Mouse (Mus musculus) left cerebral cortex, postnatal 36 days (tissue): ENCODE results near the gene Zfp398. TPM values are rescaled to one million over a fixed set of nuclear protein-coding genes. Genes with fewer than 3 reads are reported as not detected.
A peak's percentile ranks its signal among the peaks of the same experiment; 100 is the strongest.

Source experiments
- DNase-seq, 2 experiments: peaks; one replicate each; pipeline ENCODE4 v3.0.0; 2021 to 2022; ENCODE audit warnings: low spot score in 2 of 2, mixed read lengths in 1 of 2
- intact Hi-C: fragments of 180-260 bp; cut with DNase I; formaldehyde crosslinking; loops from one replicate; pipeline ENCODE4 v1.15.1; 2025
- total RNA-seq, 2 experiments: library from RNA; stranded (reverse); gene quantifications; 2 replicates each; pipeline ENCODE4 v1.2.3; 2021

Gene Zfp398
- total RNA-seq, 2 experiments from 2014 or later: 19.9 to 23.0 TPM

DNA sequence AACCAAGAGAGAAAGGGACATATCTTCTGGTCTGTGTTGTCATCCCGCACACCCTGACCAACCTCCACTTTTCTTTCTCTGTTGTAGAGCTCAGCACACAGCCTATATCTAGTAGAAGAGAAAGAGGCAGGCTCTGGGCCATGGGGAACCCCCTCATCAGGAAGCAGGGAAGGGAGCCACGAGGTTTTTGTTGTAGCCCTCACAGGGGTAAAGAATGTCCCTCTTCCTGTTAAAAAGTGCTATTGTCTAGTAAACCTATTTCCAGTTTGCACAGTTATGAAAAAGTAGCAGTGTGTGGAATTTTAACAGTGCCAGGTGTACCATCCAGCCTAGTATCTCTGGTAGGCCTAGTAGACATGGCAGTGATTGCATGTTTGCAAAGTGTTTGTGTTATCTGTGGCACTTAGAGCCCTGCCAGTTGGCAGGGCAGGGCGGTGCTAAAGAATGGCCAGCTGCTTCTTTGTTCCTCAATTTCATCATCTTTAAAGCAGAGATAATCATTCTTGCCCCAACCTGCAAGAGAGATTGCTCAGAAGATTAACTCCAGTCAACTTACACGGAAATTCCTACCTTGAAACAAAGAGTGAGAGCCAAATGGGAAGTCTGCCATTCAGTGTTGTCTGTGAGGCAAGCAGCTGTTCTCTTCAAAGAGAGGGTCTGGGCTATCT, 43.7 kb downstream of the Zfp398 start:
- intact Hi-C loops: loop anchor here (5.0 kb wide), 2 partner anchors 42 to 43 kb away; partner anchors contain the start of genes Zfp212 and Zfp398
- no peak for DNase-seq

GRCm38 (mm10) chr6:47880166-47880565, 44.7 kb downstream of the Zfp398 start:
- intact Hi-C loops: no loop called here
- DNase-seq: no peak

DNA sequence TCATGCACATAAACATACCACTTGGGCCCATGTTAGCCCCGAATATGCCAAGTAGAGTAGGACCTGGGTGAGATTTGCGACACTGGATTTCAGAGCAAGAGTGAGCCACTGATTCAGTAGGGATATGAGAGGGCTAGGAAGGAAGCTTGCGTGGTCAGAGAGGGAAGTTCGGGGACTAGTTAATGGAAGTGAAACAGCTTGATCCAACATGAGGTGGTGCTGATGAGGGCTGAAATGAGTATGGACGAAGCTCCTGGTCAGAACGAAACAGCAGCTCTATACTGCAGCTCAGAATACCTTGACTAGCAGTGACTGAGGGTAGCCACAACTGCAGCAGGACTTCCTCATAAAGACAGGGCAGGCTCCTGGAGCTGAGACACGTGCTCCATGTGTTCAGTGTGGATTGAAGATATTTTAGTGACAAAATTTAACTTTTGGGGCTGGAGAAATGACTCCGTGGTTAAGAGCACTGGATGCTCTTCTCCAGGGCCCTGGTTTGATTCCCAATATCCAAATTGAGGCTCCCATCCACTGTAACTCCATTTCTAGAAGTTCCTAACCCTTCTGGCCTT, 53.4 kb downstream of the Zfp398 start:
- intact Hi-C loops: no loop called here
- DNase-seq: no peak

DNA sequence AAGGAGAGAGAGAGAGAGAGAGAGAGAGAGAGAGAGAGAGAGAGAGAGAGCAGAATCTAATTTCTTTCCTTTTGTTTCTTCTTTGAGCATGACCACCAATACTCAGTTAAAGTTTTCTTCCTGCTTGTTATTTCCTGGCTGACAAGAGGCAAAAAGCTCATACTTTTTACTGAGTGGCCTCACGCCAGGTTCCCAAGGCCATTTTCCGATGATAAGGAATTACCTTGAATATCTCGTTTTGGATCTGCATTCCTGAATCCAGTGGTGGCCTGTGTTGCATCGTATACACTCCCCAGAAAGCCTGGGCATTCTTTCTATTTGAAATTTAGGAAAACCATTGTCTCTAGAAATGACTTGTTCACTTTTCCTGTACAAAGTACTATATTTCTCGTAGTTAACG, 64.0 kb downstream of the Zfp398 start:
- no peak for DNase-seq
- intact Hi-C loops: no loop called here

GRCm38 (mm10) chr6:47903587-47903986, 68.1 kb downstream of the Zfp398 start:
- intact Hi-C loops: no loop called here
- DNase-seq: no peak

DNA sequence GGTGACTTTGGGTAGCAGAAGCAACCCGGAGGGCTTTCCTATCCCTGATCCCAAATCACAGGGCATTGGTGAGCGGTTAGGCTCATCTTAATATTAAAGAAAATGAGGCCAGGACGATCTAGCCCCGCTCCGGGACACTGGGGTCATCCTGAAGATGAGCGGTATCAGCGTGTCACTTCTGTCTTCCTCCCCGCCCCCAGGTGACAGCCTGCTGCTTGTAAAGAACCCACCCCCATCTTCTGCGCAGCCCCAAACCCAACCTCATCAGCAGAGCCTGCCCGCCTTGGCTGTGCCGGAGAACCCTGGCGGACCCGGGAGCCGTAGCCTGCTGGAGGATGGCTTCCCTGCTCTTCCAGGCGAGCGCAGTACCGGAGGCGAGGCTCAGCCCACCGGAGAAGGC, 68.9 kb downstream of the Zfp398 start:
- intact Hi-C loops: no loop called here
- no peak for DNase-seq

DNA sequence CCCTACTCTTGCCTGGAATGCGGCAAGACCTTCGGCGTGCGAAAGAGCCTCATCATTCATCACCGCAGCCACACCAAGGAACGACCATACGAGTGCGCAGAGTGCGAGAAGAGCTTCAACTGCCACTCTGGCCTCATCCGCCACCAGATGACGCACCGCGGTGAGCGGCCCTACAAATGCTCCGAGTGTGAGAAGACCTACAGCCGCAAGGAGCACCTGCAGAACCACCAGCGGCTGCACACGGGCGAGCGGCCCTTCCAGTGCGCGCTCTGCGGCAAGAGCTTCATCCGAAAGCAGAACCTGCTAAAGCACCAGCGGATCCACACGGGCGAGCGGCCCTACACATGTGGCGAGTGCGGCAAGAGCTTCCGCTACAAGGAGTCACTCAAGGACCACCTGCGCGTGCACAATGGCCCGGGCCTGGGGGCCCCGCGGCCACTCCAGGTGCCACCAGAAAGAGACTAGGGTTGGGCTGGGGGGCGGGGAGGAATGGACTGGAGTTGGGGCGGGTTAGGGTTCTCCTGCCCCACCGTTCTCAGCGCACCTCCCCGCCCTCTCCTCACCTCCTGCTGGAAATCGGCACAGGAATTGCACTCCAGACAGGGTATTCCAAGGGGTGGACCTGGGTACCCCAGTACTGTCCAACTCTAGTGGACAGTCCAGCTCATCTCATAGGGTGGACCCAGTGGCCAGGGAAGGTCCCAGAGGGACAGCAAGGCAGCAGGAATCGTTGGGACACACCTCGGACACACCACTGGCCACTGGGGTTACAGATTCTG, 69.6 kb downstream of the Zfp398 start:
- intact Hi-C loops: no loop called here
- DNase-seq: no peak

- no peak for DNase-seq
- intact Hi-C loops: no loop called here
Measured at GRCm38 (mm10) chr6:47906326-47906725, 70.9 kb downstream of the Zfp398 start.

- intact Hi-C loops: no loop called here
Measured at GRCm38 (mm10) chr6:47909007-47909406, 73.5 kb downstream of the Zfp398 start.

GRCm38 (mm10) chr6:47911650-47912049, 76.2 kb downstream of the Zfp398 start:
- no peak for DNase-seq
- intact Hi-C loops: no loop called here

More at GRCm38 (mm10) chr6:47909007-47909406, 73.5 kb downstream of the Zfp398 start:
- DNase-seq: no peak

DNA sequence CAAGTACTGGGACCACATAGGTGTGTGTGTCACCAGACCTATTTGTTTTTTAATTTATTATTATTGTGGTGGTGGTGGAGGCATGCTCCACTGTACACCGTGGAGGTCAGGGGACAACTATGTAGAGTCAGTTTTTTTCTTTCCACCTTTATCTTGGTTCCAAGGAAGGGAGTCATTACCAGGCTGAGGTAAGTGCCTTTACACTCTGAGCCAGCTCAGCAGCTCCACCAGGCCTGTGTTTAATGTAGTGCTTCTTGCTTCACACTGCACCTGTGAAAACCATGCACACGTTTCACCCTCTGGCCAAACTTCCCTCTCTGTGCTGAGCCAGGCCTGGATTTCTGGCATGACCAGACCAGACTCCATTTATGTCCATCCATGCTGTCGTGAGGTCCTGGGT, 77.5 kb downstream of the Zfp398 start:
- intact Hi-C loops: no loop called here
- DNase-seq: no peak

- intact Hi-C loops: no loop called here
- DNase-seq: no peak
Measured at GRCm38 (mm10) chr6:47917051-47917450, 81.6 kb downstream of the Zfp398 start.

DNA sequence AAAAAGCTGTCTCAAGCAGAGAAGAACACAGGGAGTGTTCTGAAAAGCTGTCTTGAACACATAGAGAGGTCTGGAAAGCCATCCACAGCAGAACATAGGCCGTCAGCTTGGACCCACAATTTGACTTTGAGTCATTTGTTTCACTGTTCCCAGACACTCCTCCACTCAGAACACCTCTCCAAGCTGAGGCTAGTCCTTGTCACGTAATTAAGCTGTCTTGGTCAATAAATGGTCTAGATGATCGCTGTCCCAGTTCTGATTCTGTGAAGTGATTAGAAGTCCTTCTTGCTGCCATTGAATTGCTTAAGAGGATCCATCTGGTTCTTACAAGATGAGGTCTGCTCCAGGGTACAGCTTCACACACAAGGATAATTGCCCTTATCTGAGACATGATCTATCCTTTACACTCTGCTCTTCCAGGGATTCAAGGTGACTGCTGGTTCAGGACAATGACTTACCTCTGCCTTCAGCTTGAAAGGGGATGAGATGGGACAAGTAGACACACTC, 83.4 kb downstream of the Zfp398 start:
- DNase-seq: no peak
- intact Hi-C loops: no loop called here

GRCm38 (mm10) chr6:47919646-47920446, 84.4 kb downstream of the Zfp398 start:
- intact Hi-C loops: loop anchor here (5.0 kb wide), 1 partner anchor 43 kb away; the partner anchor contains the start of gene Zfp282
- no peak for DNase-seq

DNA sequence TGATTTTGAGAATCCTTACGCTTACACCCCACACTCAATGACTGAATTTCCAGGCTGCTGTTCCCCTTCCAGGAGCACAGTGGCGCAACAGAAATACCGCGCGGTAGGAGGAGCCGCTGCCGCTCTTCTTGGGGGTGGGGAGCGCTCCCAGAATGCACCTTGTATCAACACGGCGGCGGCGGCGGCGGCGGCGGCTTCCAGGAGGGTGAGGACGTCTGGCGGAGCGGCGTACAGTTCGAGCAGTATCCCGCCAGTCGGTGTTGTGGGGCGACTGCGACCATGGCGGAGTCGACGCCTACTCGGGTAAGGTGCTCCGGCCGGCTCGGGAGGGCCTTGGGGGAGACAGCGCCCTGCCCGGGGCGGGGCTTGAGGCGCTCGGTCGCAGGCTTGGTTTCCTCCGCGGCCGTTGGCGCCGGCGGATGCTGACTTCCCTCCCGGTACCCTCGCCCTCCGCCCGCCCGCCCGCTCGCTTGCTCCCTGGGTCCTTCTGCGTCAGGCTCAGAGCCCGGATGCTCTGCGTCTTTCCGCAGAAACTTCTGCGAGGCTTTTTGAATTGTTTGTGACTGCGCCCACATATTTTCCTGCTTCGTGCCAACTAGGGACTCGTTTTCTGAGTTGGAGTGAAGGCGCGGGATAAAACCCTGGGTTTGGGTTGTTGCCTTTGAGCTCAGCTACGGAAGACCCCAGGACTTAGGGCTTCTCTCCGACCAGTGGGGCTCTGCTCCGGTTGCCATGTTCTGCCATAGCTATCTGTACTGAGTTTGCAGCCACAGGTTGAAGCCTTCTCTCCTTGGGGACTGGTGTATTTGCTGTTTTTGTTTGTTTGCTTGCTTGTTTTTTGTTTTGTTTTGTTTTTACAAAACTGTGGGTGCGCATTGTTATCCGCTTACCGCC, 85.2 kb downstream of the Zfp398 start, which contains the start of gene Zfp212:
TSS of gene Zfp212 (plus strand) at position 30 of the 894 bp plus-strand sequence.
- peak; percentile 89 to 91 for DNase-seq
- intact Hi-C loops: loop anchor here (5.0 kb wide), 1 partner anchor 43 kb away; the partner anchor contains the start of gene Zfp282
